Mouse (Mus musculus) cortical plate, adult 2 months (tissue): ENCODE data around the gene Ackr2. TPM values are rescaled to one million over a fixed set of nuclear protein-coding genes. Genes with fewer than 3 reads are reported as not detected.

Experiments
- H3K27ac ChIP-seq: fragments of 200-500 bp; 2 replicates; pipeline ENCODE4 v1.5.1; 2012; ENCODE audit warnings: low read length, control low read depth, inconsistent platforms; ENCODE audit not compliant: insufficient read depth
- H3K4me1 ChIP-seq: fragments of 200-500 bp; 2 replicates; pipeline ENCODE4 v1.6.1; 2011; ENCODE audit warnings: low read length; ENCODE audit not compliant: control insufficient read depth, insufficient read depth
- H3K4me3 ChIP-seq: fragments of 200-500 bp; 2 replicates; pipeline ENCODE4 v1.5.1; 2011; ENCODE audit warnings: mild to moderate bottlenecking, low read length, control low read depth; ENCODE audit not compliant: insufficient read depth
- CTCF ChIP-seq: fragments of 200-500 bp; IDR thresholded peaks from 2 replicates; pipeline ENCODE4 v1.5.1; 2011; ENCODE audit warnings: mild to moderate bottlenecking, control low read depth, low read length; ENCODE audit not compliant: insufficient read depth; ENCODE audit errors: extremely low read depth
- POLR2A ChIP-seq: fragments of 200-500 bp; IDR thresholded peaks from 2 replicates; pipeline ENCODE4 v1.6.1; 2011; ENCODE audit warnings: mild to moderate bottlenecking, low read length, control low read depth; ENCODE audit not compliant: insufficient read depth; ENCODE audit errors: extremely low read depth
- polyA plus RNA-seq: library from polyadenylated mRNA; depleted of rRNA; stranded (reverse); fragments of >200 nt; gene quantifications from 2 replicates; pipeline ENCODE4 v1.2.3, GENCODE M21; 2012; rRNA removed

The Ackr2 gene
- polyA plus RNA-seq: 4.7 and 5.7 TPM in 2 replicates

DNA sequence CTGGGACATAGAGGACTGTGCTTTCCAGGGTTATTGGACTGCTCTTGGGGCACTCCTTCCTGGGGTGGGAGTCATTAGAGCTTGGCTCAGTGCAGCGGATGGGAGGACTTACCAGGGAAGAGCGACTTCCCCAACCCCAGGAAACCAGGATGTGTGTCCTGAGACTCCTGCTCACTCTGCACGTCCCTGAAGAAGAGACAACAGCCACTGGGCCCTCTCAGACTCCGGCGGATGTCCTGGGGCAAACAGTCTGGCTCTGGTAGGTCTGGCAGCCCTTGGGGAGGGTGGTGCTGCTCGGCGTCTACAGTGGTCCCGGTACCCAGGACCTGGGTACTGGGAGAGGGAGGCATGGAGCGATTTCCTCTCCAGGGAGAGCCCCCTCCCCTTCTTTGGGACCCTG lies at the start of gene Ackr2:
TSS of gene Ackr2 (plus strand) at position 111 of the 400 bp plus-strand sequence.
- TF ChIP-seq CTCF: no peak
- no peak for TF ChIP-seq POLR2A
- Histone ChIP-seq H3K4me1 (no peaks in the 10 kb centered on the region), H3K27ac (no peak within 1 kb of the TSS), H3K4me3 (no peak within 1 kb of the TSS)

DNA sequence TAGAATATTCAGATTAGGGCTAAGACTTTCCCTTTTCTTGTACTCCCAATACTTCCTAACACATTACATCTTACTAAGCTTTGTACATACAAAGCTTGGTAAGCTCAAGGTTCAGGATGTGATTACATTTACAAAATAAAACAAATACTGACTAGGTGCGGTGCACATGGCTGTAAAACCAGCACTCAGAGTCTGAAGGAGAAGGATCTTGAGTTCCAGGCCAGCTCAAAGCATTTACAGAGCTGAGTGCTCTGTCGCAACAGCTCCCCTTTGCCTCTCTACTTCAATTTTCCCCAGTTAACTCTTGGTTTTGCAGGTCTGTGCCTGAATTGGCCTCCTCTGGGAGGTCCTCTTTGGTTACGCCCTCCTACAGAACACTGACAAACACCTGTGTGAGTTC lies 43.9 kb upstream of the Ackr2 start:
- TF ChIP-seq POLR2A: no peak
- no peak for TF ChIP-seq CTCF
- no peak overlapping the region for H3K4me3 ChIP-seq
- no peak overlapping the region for H3K27ac ChIP-seq
- peaks cover 1% of the 10 kb centered on the region; the same call in 1 of the 2 replicates for H3K4me1 ChIP-seq

DNA sequence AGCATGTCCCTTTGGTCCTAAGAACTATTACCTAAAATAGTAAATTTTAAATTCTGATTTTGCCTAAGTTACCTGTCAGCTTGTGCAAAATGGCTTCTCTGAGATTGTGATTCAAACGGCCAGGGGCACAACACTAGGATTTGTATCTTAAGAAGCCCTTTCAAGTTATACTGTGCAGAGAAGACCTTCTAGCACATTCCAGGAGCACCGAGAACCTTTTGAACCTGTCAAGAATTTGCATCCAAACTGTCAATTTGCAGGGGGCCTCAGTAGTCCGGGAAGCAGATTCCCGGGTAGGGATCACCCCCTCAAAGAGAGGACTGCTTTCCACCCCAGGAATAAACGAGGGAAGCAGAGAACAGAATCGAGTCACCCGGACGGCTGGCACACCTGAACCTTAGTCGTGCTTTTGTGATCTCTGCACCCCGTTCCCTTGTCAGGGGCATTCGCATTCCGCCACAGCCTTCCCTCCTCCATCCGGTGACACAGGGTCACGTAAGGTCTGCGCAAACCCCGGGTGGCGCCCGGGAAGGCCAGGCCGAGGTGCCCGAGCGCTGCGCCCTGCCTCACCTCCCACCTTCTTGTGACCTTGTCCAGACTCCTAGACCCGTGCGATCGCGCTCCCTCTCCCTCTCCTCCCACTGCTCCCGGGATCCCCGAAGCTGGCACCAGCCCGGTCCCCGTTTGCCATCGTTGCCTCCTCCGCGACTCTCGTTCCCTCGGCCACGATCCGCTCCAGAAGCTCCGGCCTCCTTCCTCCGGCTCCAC lies 41.3 kb upstream of the Ackr2 start:
- peaks cover 1% of the 10 kb centered on the region; the same call in 1 of the 2 replicates for H3K4me1 ChIP-seq
- no peak for TF ChIP-seq CTCF
- TF ChIP-seq POLR2A: no peak
- H3K27ac ChIP-seq: peak overlapping the region; percentile 72
- H3K4me3 ChIP-seq: peak overlapping the region; percentile 62

DNA sequence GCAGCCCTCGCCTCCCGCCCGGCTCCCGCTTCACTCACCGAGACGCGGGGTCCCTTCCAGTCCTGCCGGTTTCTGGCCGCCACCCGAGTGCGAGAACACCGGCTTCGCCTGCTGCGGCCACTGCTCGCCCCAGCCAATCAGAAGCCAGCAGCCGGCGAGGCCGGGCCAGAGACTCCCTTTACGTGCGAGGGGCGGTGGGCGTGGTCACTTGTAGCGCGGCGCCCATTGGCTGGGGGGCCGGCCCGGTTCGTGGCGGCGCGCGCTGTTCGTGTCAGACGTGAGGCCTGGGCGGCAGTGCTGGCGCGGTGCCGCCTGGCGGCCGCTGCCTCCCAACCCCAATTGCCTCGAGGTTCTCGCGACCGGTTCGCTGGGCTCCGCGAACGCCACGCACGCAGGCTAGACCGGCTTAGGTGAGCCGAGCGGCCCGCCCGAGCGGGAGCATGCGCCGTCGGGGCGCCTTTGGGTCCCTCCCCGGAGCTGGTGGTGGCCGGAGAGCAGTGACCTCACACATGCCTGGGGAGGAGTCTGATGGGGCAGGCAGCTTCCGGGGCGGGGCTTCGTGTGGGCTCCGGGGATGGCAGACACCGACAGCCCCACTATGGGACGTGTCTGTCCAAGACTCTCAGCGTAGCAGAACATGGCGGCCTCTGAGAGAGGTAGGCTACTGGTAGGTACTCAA lies 40.5 kb upstream of the Ackr2 start:
- Histone ChIP-seq H3K4me1 (peaks cover 1% of the 10 kb centered on the region; the same call in 1 of the 2 replicates), H3K4me3 (peak overlapping the region; percentile 62), H3K27ac (peak overlapping the region; percentile 97)
- TF ChIP-seq CTCF: no peak
- TF ChIP-seq POLR2A: peak; percentile 74

DNA sequence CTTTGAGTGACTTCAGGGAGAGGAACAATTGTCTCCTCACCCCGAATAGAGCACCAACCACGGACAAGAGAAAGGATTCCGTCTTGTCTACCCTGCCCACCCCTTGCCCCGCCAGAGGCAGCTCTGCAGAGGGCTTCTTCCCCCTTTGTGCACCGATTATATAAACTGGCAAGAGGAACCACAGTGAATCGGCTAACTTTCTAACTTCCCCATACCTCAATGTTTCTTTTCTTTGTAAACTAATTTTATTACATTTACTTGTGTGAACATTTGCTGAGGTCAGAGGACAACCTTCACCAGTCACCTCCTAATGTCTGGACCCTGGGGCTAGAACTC lies 40.0 kb upstream of the Ackr2 start, which contains the start of gene Higd1a:
TSS of gene Higd1a (minus strand) at position 210 of the 336 bp plus-strand sequence.
- peak within 1 kb of the TSS; percentile 97 for H3K27ac ChIP-seq
- H3K4me1 ChIP-seq: peaks cover 1% of the 10 kb centered on the region; the same call in 1 of the 2 replicates
- no peak for TF ChIP-seq CTCF
- TF ChIP-seq POLR2A: no peak; the same call in 1 of the 2 replicates
- peak within 1 kb of the TSS; percentile 62 for H3K4me3 ChIP-seq

DNA sequence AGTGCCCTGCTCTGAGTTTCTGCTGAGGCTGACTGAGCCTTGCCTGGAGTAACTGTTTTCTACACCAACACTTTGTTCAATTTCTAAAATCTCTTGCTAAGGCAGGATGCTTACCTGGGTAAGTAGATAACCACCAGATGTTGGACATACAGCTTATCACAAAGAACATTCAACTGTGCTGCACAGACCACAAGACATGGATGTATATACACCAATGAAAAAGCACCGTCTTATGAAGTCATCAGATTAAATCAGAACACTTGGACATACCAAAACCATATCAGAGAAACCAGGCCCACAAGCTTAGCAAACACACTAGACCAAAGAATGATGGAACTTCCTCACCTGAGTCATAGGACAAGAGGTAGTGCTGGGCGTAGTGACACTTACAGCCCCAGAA lies 38.8 kb upstream of the Ackr2 start:
- Histone ChIP-seq H3K4me1 (peaks cover 1% of the 10 kb centered on the region; the same call in 1 of the 2 replicates), H3K27ac (no peak overlapping the region), H3K4me3 (no peak overlapping the region)
- TF ChIP-seq POLR2A: no peak
- no peak for TF ChIP-seq CTCF

DNA sequence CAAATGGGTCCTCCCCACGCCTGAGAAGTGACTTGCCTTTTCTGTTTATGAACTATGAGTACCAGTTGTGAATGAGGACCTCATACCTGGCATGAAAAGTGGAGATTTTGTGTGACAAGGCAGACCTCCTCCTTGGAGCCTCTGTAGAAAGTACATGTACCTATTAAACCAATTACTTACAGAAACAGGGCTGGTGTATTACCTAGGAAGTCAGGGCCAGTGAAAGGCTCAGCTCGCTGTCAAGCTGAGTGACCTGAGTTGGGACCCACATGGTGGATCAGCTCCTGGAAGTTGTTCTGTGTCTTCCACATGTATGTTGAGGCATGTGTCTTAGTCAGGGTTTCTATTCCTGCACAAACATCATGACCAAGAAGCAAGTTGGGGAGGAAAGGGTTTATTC lies 37.2 kb upstream of the Ackr2 start:
- Histone ChIP-seq H3K4me3 (no peak overlapping the region), H3K4me1 (no peaks in the 10 kb centered on the region), H3K27ac (no peak overlapping the region)
- TF ChIP-seq POLR2A (no peak), CTCF (no peak)

DNA sequence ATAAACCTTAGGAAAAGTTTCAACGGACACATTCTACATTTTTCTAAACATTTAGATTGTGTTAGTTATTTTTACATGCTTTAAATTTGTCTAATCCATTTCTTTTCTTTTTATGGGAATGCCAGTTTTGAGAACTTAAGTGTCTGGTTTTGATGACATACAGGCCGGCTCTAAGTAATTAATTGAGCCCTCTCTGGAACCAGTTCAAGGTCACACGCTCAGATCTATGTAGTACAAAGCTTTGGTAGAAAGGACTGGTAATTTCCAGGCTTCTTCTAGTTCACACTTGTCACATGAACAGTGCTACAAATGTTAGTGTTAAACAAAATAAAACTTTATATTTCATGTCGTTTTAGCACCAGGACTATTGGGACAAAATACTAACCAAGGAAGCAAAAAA lies 33.3 kb upstream of the Ackr2 start:
- H3K4me1 ChIP-seq: no peaks in the 10 kb centered on the region
- H3K27ac ChIP-seq: no peak overlapping the region
- TF ChIP-seq POLR2A (no peak), CTCF (no peak)
- no peak overlapping the region for H3K4me3 ChIP-seq

DNA sequence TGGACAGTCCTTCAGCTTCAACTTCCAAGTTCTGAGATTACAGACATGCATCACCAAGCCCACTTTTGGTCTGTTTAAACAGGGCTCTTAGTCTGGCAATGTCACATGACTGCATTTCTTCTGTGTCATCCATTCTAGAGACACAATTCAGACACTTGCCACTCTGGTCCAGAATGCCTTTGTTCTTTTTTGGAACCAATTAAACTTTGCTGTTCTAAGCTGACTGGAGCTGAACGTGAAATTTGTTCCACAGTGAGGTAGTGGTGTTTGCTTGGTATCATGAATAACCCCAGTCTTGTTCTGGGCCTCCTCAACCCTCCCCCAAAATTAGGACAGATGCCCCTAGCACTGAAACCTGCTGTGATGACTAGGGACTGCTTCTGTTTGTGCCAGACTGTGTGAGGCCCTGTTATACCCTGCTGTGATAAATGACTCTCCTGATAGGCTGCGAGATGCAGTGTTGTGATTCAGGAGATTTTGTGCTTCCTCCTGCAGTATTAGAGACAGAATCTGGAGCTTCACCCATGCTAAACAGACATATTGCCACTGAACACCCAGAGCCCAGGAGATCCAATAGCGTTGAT lies 32.6 kb upstream of the Ackr2 start:
- no peak overlapping the region for H3K4me3 ChIP-seq
- no peak for TF ChIP-seq CTCF
- TF ChIP-seq POLR2A: no peak
- H3K27ac ChIP-seq: no peak overlapping the region
- no peaks in the 10 kb centered on the region for H3K4me1 ChIP-seq
